Mouse (Mus musculus) left cerebral cortex, postnatal 25 days (tissue): Measurements from ENCODE around the gene Cars. TPM values are rescaled to one million over a fixed set of nuclear protein-coding genes. Genes with fewer than 3 reads are reported as not detected.

Source experiments
- DNase-seq, 2 experiments: peaks; one replicate each; pipeline ENCODE4 v3.0.0; 2022; ENCODE audit warnings: low spot score in 2 of 2, mixed read lengths in 1 of 2
- intact Hi-C: fragments of 180-260 bp; cut with DNase I; formaldehyde crosslinking; loops from one replicate; pipeline ENCODE4 v1.15.1; 2025
- microRNA-seq, 2 experiments: library from miRNA; unstranded; fragments of <30 nt; microRNA quantifications; one replicate each; pipeline ENCODE4 v1.2.0; 2022
- total RNA-seq, 2 experiments: library from RNA; stranded (reverse); gene quantifications; 2 replicates each; pipeline ENCODE4 v1.2.3; 2021

The Cars gene
- total RNA-seq, 2 experiments from 2014 or later: 52.6 to 53.8 TPM

- intact Hi-C loops: no loop called here
- no peak for DNase-seq
These were observed 67.5 kb downstream of the Cars start for GRCm38 (mm10) chr7:143532410-143532809.

- DNase-seq: no peak
- intact Hi-C loops: no loop called here
These were observed 80.6 kb downstream of the Cars start for GRCm38 (mm10) chr7:143519333-143519732.

- intact Hi-C loops: no loop called here
- no peak for DNase-seq
These were observed 85.5 kb downstream of the Cars start for GRCm38 (mm10) chr7:143514416-143514768.

- intact Hi-C loops: no loop called here
- no peak for DNase-seq
These were observed 86.0 kb downstream of the Cars start for GRCm38 (mm10) chr7:143513763-143514415.

- no peak for DNase-seq
- intact Hi-C loops: no loop called here
These were observed 88.6 kb downstream of the Cars start for GRCm38 (mm10) chr7:143511335-143511712.

- no peak for DNase-seq
- intact Hi-C loops: no loop called here
These were observed 89.1 kb downstream of the Cars start for GRCm38 (mm10) chr7:143510593-143511334.

- DNase-seq: no peak
- intact Hi-C loops: no loop called here
These were observed 90.3 kb downstream of the Cars start for GRCm38 (mm10) chr7:143509566-143509965.

Small RNA genes lying within 50 kb of the gene (microRNA-seq; reads per million reads assigned to microRNA genes)
- gene Mir7064: 0 to 1.5 reads per million in 2 experiments

Other genes with a start within 250 kb of the Cars start
- gene Cdkn1c, start 139.0 kb downstream of the Cars start, total RNA-seq: 10 to 100 TPM; 10.7 to 11.4 TPM
- under 1 TPM in 1 of 2 experiments, not detected in 1; 0.78 TPM for gene Slc22a18, start 126.4 kb downstream of the Cars start, total RNA-seq
- not detected for gene Phlda2, start 96.9 kb downstream of the Cars start, total RNA-seq
- 100 to 1,000 TPM; 104 to 113 TPM for gene Nap1l4, start 51.0 kb downstream of the Cars start, total RNA-seq
- not detected for gene Tnfrsf26, start 28.6 kb upstream of the Cars start, total RNA-seq
- 1 to 10 TPM; 1.0 to 1.4 TPM for gene Tnfrsf22, start 49.6 kb upstream of the Cars start, total RNA-seq
- 1 to 10 TPM; 1.2 to 1.3 TPM for gene Tnfrsf23, start 85.8 kb upstream of the Cars start, total RNA-seq
- 10 to 100 TPM; 28.7 to 36.8 TPM for gene Osbpl5, start 156.9 kb upstream of the Cars start, total RNA-seq
- gene Mrgprg, start 166.9 kb upstream of the Cars start, total RNA-seq: not detected
- gene Mrgpre, start 184.4 kb upstream of the Cars start, total RNA-seq: 1 to 10 TPM; 7.1 to 7.6 TPM
- gene Nadsyn1, start 222.8 kb upstream of the Cars start, total RNA-seq: 1 to 10 TPM; 4.8 to 6.6 TPM
- 10 to 100 TPM; 44.1 to 45.9 TPM for gene Dhcr7, start 223.1 kb upstream of the Cars start, total RNA-seq